Mouse (Mus musculus) heart, adult 2 months (tissue): ENCODE measurements around the gene Chchd10.

Experiments used
- CTCF ChIP-seq: fragments of 200-600 bp; IDR thresholded peaks from 2 replicates; pipeline ENCODE4 v1.8.1; 2022; ENCODE audit warnings: antibody characterized with exemption, mild to moderate bottlenecking, moderate library complexity
- EP300 ChIP-seq: fragments of 200-500 bp; IDR thresholded peaks from 2 replicates; pipeline ENCODE4 v1.6.1; 2011; ENCODE audit warnings: low read depth, low read length, control low read depth; ENCODE audit not compliant: insufficient read depth
- POLR2A ChIP-seq: fragments of 200-500 bp; IDR thresholded peaks from 2 replicates; pipeline ENCODE4 v1.6.1; 2011; ENCODE audit warnings: mild to moderate bottlenecking, low read depth, low read length, control low read depth; ENCODE audit not compliant: insufficient read depth

GRCm38 (mm10) chr10:75934991-75935390 lies 2.1 kb downstream of the Chchd10 start:
- TF ChIP-seq EP300 (no peak), POLR2A (no peak), CTCF (no peak)
